Mouse (Mus musculus) layer of hippocampus, adult 2 months (tissue): Measurements from ENCODE around the gene Stat4. TPM values are rescaled to one million over a fixed set of nuclear protein-coding genes. Genes with fewer than 3 reads are reported as not detected.
"Not testable (repeated sequence)": the region's sequence is repeated elsewhere in the genome, so short reads cannot be mapped to it uniquely, and the experiment has no call there.

Source experiments
- DNase-seq, 2 experiments: peaks; one replicate each; pipeline ENCODE4 v3.0.0; 2022; ENCODE audit warnings: low spot score in 2 of 2
- H3K27ac ChIP-seq: fragments of 200-600 bp; 2 replicates; pipeline ENCODE4 v1.8.1; 2022
- H3K4me3 ChIP-seq: fragments of 200-600 bp; 2 replicates; pipeline ENCODE4 v1.8.1; 2022; ENCODE audit warnings: mild to moderate bottlenecking
- CTCF ChIP-seq: fragments of 200-600 bp; conservative IDR thresholded peaks from 2 replicates; pipeline ENCODE4 v1.8.1; 2022; ENCODE audit warnings: antibody characterized with exemption, mild to moderate bottlenecking, moderate library complexity
- total RNA-seq, 2 experiments: library from RNA; stranded (reverse); gene quantifications; 2 replicates each; pipeline ENCODE4 v1.2.3; 2021

Gene Stat4
- total RNA-seq, 2 experiments from 2014 or later = 0.41 to 1.1 TPM

- no peak overlapping the region for H3K27ac ChIP-seq
- no peak for DNase-seq
- TF ChIP-seq CTCF = no peak
- H3K4me3 ChIP-seq = no peak overlapping the region
Observed at GRCm38 (mm10) chr1:52043191-52043590, 56.2 kb downstream of the Stat4 start.

- not testable (repeated sequence) for H3K27ac ChIP-seq, DNase-seq, H3K4me3 ChIP-seq
Observed at GRCm38 (mm10) chr1:52046891-52047290, 59.9 kb downstream of the Stat4 start.

GRCm38 (mm10) chr1:52048711-52049110 lies 61.8 kb downstream of the Stat4 start:
- Histone ChIP-seq H3K27ac (no peak overlapping the region), H3K4me3 (no peak overlapping the region)
- no peak for TF ChIP-seq CTCF
- no peak for DNase-seq

- no peak for TF ChIP-seq CTCF
- H3K27ac ChIP-seq = no peak overlapping the region
- no peak overlapping the region for H3K4me3 ChIP-seq
- DNase-seq = no peak
Observed at GRCm38 (mm10) chr1:52049827-52050226, 62.9 kb downstream of the Stat4 start.

- Histone ChIP-seq H3K4me3 (no peak overlapping the region), H3K27ac (no peak overlapping the region)
- no peak for TF ChIP-seq CTCF
- DNase-seq = no peak
Observed at GRCm38 (mm10) chr1:52051542-52051941, 64.6 kb downstream of the Stat4 start.

- DNase-seq = no peak
- Histone ChIP-seq H3K4me3 (no peak overlapping the region), H3K27ac (no peak overlapping the region)
- TF ChIP-seq CTCF = no peak
Observed at GRCm38 (mm10) chr1:52052910-52053309, 66.0 kb downstream of the Stat4 start.

- no peak overlapping the region for H3K27ac ChIP-seq
- H3K4me3 ChIP-seq = no peak overlapping the region
- no peak for DNase-seq
- TF ChIP-seq CTCF = no peak
Observed at GRCm38 (mm10) chr1:52055947-52056346, 69.0 kb downstream of the Stat4 start.

GRCm38 (mm10) chr1:52057153-52057552 lies 70.2 kb downstream of the Stat4 start:
- no peak for TF ChIP-seq CTCF
- Histone ChIP-seq H3K4me3 (no peak overlapping the region), H3K27ac (no peak overlapping the region)
- no peak for DNase-seq

GRCm38 (mm10) chr1:52066276-52066675 lies 79.3 kb downstream of the Stat4 start:
- Histone ChIP-seq H3K27ac (no peak overlapping the region), H3K4me3 (no peak overlapping the region)
- TF ChIP-seq CTCF = no peak
- no peak for DNase-seq

- TF ChIP-seq CTCF = no peak
- Histone ChIP-seq H3K4me3 (no peak overlapping the region), H3K27ac (no peak overlapping the region)
- DNase-seq = no peak
Observed at GRCm38 (mm10) chr1:52066694-52067093, 79.7 kb downstream of the Stat4 start.

- no peak overlapping the region for H3K27ac ChIP-seq
- no peak for DNase-seq
- H3K4me3 ChIP-seq = no peak overlapping the region
- no peak for TF ChIP-seq CTCF
Observed at GRCm38 (mm10) chr1:52079724-52080367, 92.9 kb downstream of the Stat4 start.

GRCm38 (mm10) chr1:52080375-52080774 lies 93.4 kb downstream of the Stat4 start:
- Histone ChIP-seq H3K27ac (no peak overlapping the region), H3K4me3 (no peak overlapping the region)
- no peak for DNase-seq
- TF ChIP-seq CTCF = no peak

- Histone ChIP-seq H3K4me3 (no peak overlapping the region), H3K27ac (no peak overlapping the region)
- TF ChIP-seq CTCF = peak; percentile 83
- DNase-seq = no peak
Observed at GRCm38 (mm10) chr1:52086236-52086635, 99.3 kb downstream of the Stat4 start.

- Histone ChIP-seq H3K27ac (no peak overlapping the region), H3K4me3 (no peak overlapping the region)
- DNase-seq = no peak
- TF ChIP-seq CTCF = no peak
Observed at GRCm38 (mm10) chr1:52087128-52087527, 100.2 kb downstream of the Stat4 start.
